Mouse (Mus musculus) G1E (cell line): Measurements from ENCODE around the gene G6pc.

ENCODE experiments used
- CTCF ChIP-seq: IDR thresholded peaks from 2 replicates; pipeline ENCODE4 v1.5.1; 2012; ENCODE audit warnings: low read depth, low read length, inconsistent platforms, mixed read lengths
- GATA1 ChIP-seq: IDR thresholded peaks from 2 replicates; pipeline ENCODE4 v1.6.1; 2012; ENCODE audit warnings: borderline replicate concordance, low read length, inconsistent platforms, mixed read lengths
- POLR2AphosphoS5 ChIP-seq: IDR thresholded peaks from 2 replicates; pipeline ENCODE4 v1.6.1; 2012; ENCODE audit warnings: low read depth, low read length, inconsistent platforms; ENCODE audit not compliant: insufficient replicate concordance
- TAL1 ChIP-seq: conservative IDR thresholded peaks from 2 replicates; pipeline ENCODE4 v1.6.1; 2012; ENCODE audit warnings: low read depth, low read length, inconsistent platforms, mixed read lengths

DNA sequence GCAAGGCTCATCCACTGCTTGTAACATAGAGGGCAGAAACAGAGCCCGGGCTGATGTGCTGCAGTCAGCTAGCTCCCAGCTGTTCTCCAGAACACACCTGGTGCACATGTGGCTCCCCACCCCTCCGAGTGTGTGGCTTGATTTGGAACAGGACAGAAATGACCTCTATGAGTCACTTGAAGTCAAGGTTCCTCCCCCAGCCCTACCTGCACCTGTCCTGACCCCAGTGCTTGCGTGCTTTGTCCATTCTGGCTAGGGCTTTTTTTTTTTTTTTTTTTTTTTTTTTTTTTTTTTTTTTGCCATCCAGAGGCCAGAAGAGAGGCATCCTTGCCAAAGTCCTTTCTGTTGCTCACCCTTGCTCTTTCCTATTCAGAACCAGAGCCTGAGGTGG is 15.6 kb upstream of the G6pc start:
- TF ChIP-seq CTCF: no peak
- TF ChIP-seq GATA1: no peak
- no peak for TF ChIP-seq TAL1
- TF ChIP-seq POLR2AphosphoS5: no peak
